Mouse (Mus musculus): ENCODE measurements around the gene Slc7a7.

DNA sequence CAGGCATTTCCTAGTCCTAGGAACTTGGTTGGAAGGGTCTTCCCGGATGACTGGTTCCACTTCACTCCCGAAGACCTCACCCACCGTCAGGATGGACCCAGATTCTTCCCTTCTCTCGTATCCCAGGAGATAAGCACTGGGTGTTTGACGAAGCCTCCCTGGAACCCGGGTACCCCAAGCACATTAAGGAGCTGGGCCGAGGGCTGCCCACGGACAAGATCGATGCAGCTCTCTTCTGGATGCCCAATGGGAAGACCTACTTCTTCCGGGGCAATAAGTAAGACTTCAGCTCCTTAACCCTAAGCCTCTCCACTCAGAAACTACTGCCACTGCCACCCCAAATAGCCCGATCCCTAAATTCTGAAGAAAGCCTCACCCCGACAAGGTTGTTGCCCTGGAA is 21.6 kb upstream of the Slc7a7 start:
- TF ChIP-seq CTCF (IDR thresholded peaks at IDR 0.05; ENCODE audit: low read depth) (no peak), EP300 (IDR thresholded peaks at IDR 0.05; ENCODE audit: low read depth) (no peak)

All from liver, embryonic 14.5 days (tissue).